Mouse (Mus musculus) cerebellum, adult 2 months (tissue): Measurements from ENCODE around the gene Borcs5.

Experiments used
- CTCF ChIP-seq: fragments of 200-500 bp; IDR thresholded peaks from 2 replicates; pipeline ENCODE4 v1.5.1; 2011; ENCODE audit warnings: low read depth, mild to moderate bottlenecking, control low read depth, low read length, moderate library complexity, borderline replicate concordance; ENCODE audit not compliant: insufficient read depth
- POLR2A ChIP-seq: fragments of 200-500 bp; IDR thresholded peaks from 2 replicates; pipeline ENCODE4 v1.6.1; 2011; ENCODE audit warnings: low read length, control low read depth, borderline replicate concordance; ENCODE audit not compliant: insufficient read depth

DNA sequence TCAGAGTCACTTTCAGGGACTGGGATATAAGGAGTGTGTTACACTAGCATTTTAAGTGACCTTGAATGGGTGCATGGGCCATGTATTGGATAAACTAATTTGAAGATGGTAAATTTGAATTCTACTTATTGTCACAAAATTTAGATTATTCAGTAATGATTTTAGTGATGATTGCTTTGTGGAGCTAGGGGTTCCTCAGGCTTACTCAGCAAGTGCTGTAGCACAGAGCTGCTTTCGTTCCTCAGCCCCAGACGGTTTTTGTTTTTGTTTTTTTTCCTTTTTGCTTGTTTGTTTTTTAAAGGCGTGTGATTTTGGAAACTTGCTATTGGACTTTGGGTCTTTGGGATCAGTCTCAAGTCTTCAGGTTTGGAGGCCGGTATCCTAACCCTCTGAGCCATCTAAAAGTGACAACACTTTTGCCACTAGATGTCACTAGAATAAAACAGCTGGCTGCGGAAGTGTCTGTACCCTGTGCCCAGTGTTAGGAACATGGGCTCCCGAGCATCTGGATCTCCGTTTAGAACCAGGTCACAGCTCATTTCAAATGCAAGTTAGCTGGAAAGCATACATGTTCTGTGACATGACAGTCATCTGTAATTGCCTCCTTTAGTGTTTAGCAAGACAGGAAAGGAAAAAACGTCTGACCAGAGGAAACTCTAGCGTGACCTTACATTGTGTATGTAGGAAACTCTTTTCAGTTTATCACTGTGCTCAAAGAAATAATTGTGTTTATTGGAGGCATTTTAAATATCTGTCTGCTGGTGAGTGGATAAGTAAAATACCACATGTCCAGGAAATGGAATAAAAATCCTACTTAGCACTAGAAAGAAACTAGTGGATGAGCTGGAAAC lies 20.0 kb downstream of the Borcs5 start:
- TF ChIP-seq CTCF = peak; percentile 64
- no peak for TF ChIP-seq POLR2A
